Mouse (Mus musculus) intestine, embryonic 16.5 days (tissue): Measurements from ENCODE around the gene Tma7. TPM values are rescaled to one million over a fixed set of nuclear protein-coding genes. Genes with fewer than 3 reads are reported as not detected.
A peak's percentile ranks its signal among the peaks of the same experiment; 100 is the strongest.

Experiments used
- ATAC-seq: fragments of 200-750 bp; cut with Nextera tagmentation; 2 replicates; pipeline ENCODE4 v1.8.0; 2017; ENCODE audit warnings: moderate TSS enrichment, moderate library complexity
- H3K27ac ChIP-seq: fragments of 300-500 bp; sonication (generic); 2 replicates; pipeline ENCODE4 v1.5.1; 2014; ENCODE audit warnings: mild to moderate bottlenecking, low read length
- H3K27me3 ChIP-seq: fragments of 300-500 bp; sonication (generic); replicated peaks from 2 replicates; pipeline ENCODE4 v1.6.1; 2014; ENCODE audit warnings: low read length, control low read depth, mixed read lengths; ENCODE audit not compliant: control insufficient read depth, insufficient read depth
- H3K36me3 ChIP-seq: fragments of 300-500 bp; sonication (generic); 2 replicates; pipeline ENCODE4 v1.6.1; 2014; ENCODE audit warnings: low read length, control low read depth; ENCODE audit not compliant: control insufficient read depth, insufficient read depth
- H3K4me1 ChIP-seq: fragments of 300-500 bp; sonication (generic); 2 replicates; pipeline ENCODE4 v1.6.1; 2014; ENCODE audit warnings: low read length, control low read depth, mixed read lengths; ENCODE audit not compliant: control insufficient read depth, insufficient read depth
- H3K4me2 ChIP-seq: fragments of 300-500 bp; sonication (generic); 2 replicates; pipeline ENCODE4 v1.6.1; 2014; ENCODE audit warnings: low read depth, low read length, control low read depth
- H3K4me3 ChIP-seq: fragments of 300-500 bp; sonication (generic); 2 replicates; pipeline ENCODE4 v1.5.1; 2014; ENCODE audit warnings: mild to moderate bottlenecking, low read length
- H3K9ac ChIP-seq: fragments of 300-500 bp; sonication (generic); 2 replicates; pipeline ENCODE4 v1.6.1; 2014; ENCODE audit warnings: low read depth, low read length
- H3K9me3 ChIP-seq: fragments of 300-500 bp; sonication (generic); 2 replicates; pipeline ENCODE4 v1.6.1; 2016; ENCODE audit warnings: low read length, control low read depth; ENCODE audit not compliant: control insufficient read depth
- WGBS: fragments of 180-500 bp; shearing (Covaris S2); extraction: QIAGEN DNeasy Blood & Tissue Kit; methylation state at CpG from one replicate; pipeline ENCODE4 v1.1.7; 2014; 5-methylcytosine and 5-hydroxymethylcytosine counted together
- polyA plus RNA-seq: library from polyadenylated mRNA; unstranded; fragments of >200 nt; fragmentation: Nextera tagmentation; extraction: Ambion mirVana; gene quantifications from 2 replicates; pipeline ENCODE4 v1.2.1, GENCODE M21; 2015

The Tma7 gene
- polyA plus RNA-seq, 1 experiment from 2014 or later, result 612 TPM

DNA sequence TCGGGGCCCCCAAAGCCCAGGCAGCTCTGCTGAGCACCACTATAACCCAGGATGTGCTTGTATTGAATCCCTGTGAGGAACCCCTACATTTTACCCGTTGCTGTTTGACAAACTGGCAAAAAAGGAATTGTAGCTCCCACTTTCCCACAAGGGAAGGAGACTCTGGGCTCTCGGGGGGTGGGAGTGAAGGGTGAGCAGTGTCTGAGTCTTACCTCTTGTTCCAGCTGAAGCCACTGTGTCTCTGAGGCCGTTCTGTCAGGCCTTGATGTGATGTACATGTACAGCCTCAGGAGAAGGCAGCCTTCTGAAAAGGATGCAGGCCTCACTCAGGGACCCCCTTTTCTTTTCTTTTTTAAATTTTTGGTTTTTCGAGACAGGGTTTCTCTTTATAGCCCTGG is 21.5 kb downstream of the Tma7 start:
- Histone ChIP-seq H3K4me2 (no peak overlapping the region), H3K4me3 (no peak overlapping the region), H3K27ac (no peak overlapping the region), H3K4me1 (peaks cover 6% of the 10 kb centered on the region), H3K9me3 (no peaks in the 10 kb centered on the region), H3K27me3 (no peaks in the 10 kb centered on the region), H3K9ac (no peak overlapping the region), H3K36me3 (peaks cover 17% of the 10 kb centered on the region)
- no peak for ATAC-seq
- WGBS, result 90% methylated on average over 5 of the region's 5 CpGs

DNA sequence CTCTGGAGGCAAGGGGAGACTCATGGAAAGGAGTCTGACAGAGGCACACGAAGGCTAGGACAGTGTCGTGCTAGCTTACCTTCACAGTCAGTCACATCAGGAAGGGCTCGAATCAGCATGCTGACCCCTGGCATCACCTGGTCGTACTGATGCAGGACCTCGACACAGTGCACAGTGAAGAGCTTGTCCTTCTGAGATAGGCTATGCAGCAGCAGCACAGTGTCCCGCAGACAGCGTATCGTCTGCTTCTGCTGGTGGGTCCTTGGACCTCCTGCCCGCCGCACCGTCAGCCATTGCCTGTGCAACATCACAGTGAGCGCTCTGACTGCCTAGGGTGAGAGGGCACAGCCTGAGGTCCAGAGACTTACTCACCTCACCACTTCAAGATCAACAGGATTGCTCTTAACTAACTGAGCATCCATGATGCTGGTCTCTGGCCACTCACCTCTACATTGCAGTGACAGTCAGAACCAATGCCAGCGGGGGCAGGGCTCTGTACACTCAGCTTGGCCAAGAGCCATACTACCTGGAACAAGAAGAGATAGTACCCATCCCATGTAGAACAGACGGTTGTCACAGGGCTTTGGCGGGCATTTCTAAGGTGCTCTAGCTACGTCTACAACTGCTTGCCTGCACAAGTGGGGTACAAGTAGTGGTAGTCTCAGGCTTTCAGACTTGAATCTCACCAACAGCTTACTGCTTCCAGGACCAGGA is 22.0 kb downstream of the Tma7 start:
- ATAC-seq, result no peak
- H3K36me3 ChIP-seq, result peaks cover 15% of the 10 kb centered on the region
- H3K4me3 ChIP-seq, result no peak overlapping the region
- H3K4me1 ChIP-seq, result peaks cover 7% of the 10 kb centered on the region
- 0 out of 2 replicates have a peak overlapping the region, but pooled peaks have one; percentile 94 for H3K27ac ChIP-seq
- WGBS, result 89% methylated on average over 16 of the region's 16 CpGs
- H3K4me2 ChIP-seq, result no peak overlapping the region
- H3K27me3 ChIP-seq, result no peaks in the 10 kb centered on the region
- H3K9ac ChIP-seq, result no peak overlapping the region
- H3K9me3 ChIP-seq, result no peaks in the 10 kb centered on the region

DNA sequence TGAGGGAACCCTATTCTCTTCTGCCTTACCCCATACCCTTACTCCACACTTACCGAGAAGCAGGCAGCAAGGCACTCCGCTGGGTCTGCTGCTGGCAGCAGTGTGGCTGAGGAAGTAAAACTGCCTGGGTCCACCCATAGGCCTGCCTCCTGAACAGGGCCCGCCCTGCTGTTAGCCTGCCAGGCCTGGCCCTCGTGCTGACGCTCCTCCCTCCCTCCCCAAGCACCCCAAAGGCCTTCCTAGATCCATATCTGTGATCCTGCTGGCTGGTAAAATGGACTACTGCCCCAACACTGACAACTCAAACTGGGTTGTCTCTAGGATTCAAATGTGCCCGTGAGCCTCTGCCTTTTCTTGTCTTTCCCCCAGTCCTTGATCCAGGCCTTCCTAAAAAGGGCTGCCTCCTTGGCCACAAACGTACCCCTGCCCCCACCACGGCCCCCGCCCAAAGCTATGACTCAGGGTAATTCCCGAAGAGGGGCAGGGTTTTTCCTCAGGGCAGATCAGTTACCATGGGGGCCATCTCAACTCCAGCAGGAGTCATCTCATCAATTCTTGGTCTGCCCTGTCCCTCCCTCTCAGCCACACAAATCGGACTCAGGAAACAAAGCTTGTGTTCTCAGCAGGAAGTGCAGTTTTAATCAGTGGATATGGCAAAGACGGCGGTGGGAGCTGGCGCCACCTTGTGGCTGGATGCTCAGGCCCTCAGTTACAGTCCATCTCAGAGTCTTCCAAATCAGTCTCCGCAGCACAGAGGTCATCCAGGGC is 23.1 kb downstream of the Tma7 start, which contains the start of gene Trex1:
TSS of gene Trex1 (minus strand) at position 599 of the 768 bp plus-strand sequence.
- 8% methylated on average over 15 of the region's 15 CpGs for WGBS
- 0 out of 2 replicates have a peak, but pooled peaks cover 7% of the 10 kb centered on the region for H3K36me3 ChIP-seq
- H3K9ac ChIP-seq, result peak within 1 kb of the TSS; percentile 72
- peaks cover 15% of the 10 kb centered on the region for H3K4me1 ChIP-seq
- H3K9me3 ChIP-seq, result no peaks in the 10 kb centered on the region
- peak within 1 kb of the TSS; percentile 77 for H3K4me2 ChIP-seq
- H3K4me3 ChIP-seq, result peak within 1 kb of the TSS; percentile 44
- peak within 1 kb of the TSS; percentile 94 for H3K27ac ChIP-seq
- peak; percentile 94 for ATAC-seq
- no peaks in the 10 kb centered on the region for H3K27me3 ChIP-seq

- H3K4me1 ChIP-seq, result peaks cover 16% of the 10 kb centered on the region
- peak overlapping the region; percentile 94; the same call in 1 of the 2 replicates for H3K27ac ChIP-seq
- WGBS, result 92% methylated on average over 19 of the region's 19 CpGs
- H3K36me3 ChIP-seq, result 0 out of 2 replicates have a peak, but pooled peaks cover 3% of the 10 kb centered on the region
- H3K4me3 ChIP-seq, result no peak overlapping the region
- H3K4me2 ChIP-seq, result peak overlapping the region; percentile 77; the same call in 1 of the 2 replicates
- no peaks in the 10 kb centered on the region for H3K9me3 ChIP-seq
- H3K9ac ChIP-seq, result peak overlapping the region; percentile 72
- no peak for ATAC-seq
- no peaks in the 10 kb centered on the region for H3K27me3 ChIP-seq
Measured at GRCm38 (mm10) chr9:109058006-109058765, 24.2 kb downstream of the Tma7 start.

- Histone ChIP-seq H3K4me1 (peaks cover 16% of the 10 kb centered on the region), H3K4me3 (no peak overlapping the region), H3K4me2 (no peak overlapping the region), H3K36me3 (0 out of 2 replicates have a peak, but pooled peaks cover 3% of the 10 kb centered on the region), H3K27me3 (no peaks in the 10 kb centered on the region), H3K27ac (no peak overlapping the region), H3K9ac (no peak overlapping the region), H3K9me3 (no peaks in the 10 kb centered on the region)
- ATAC-seq, result no peak
- 93% methylated on average over 5 of the region's 5 CpGs for WGBS
Measured at GRCm38 (mm10) chr9:109057543-109057942, 24.8 kb downstream of the Tma7 start.

GRCm38 (mm10) chr9:109056916-109057315 is 25.5 kb downstream of the Tma7 start:
- H3K36me3 ChIP-seq, result 0 out of 2 replicates have a peak, but pooled peaks cover 3% of the 10 kb centered on the region
- 83% methylated on average over 4 of the region's 4 CpGs for WGBS
- H3K27me3 ChIP-seq, result no peaks in the 10 kb centered on the region
- H3K27ac ChIP-seq, result no peak overlapping the region
- no peak for ATAC-seq
- H3K4me1 ChIP-seq, result peaks cover 16% of the 10 kb centered on the region
- H3K4me3 ChIP-seq, result no peak overlapping the region
- no peaks in the 10 kb centered on the region for H3K9me3 ChIP-seq
- H3K4me2 ChIP-seq, result no peak overlapping the region
- H3K9ac ChIP-seq, result no peak overlapping the region

DNA sequence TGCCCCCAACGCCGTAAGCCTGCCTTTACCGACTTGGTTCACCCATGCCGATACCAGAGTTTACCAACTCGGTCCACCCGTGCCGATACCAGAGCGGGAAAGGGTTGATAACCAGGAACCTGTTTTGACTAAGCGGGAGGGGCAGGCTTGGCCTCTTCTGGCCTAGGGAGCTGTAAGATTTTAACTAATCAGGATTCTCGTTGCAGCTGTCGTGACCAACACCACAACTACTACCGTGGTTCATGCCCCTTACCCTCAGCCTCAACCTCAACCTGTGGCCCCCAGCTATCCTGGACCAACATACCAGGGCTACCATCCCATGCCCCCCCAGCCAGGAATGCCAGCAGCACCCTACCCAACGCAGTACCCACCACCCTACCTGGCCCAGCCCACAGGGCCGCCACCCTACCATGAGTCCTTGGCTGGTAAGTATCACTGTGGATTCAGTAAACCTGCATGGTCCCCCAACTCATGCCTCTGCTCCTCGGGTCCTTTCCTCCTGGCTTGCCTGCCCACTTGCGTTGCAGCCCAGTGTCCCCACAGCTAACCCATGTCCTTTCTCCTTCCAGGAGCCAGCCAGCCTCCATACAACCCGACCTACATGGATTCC is 26.2 kb downstream of the Tma7 start:
- ATAC-seq, result no peak
- Histone ChIP-seq H3K4me3 (no peak overlapping the region), H3K9ac (0 out of 2 replicates have a peak overlapping the region, but pooled peaks have one; percentile 16), H3K9me3 (no peaks in the 10 kb centered on the region), H3K27ac (no peak overlapping the region), H3K27me3 (no peaks in the 10 kb centered on the region), H3K36me3 (0 out of 2 replicates have a peak, but pooled peaks cover 6% of the 10 kb centered on the region), H3K4me1 (peaks cover 16% of the 10 kb centered on the region), H3K4me2 (no peak overlapping the region)
- 88% methylated on average over 17 of the region's 17 CpGs for WGBS

- Histone ChIP-seq H3K27me3 (no peaks in the 10 kb centered on the region), H3K4me3 (peak overlapping the region; percentile 39), H3K9me3 (no peaks in the 10 kb centered on the region), H3K27ac (peak overlapping the region; percentile 84), H3K9ac (peak overlapping the region; percentile 68), H3K36me3 (0 out of 2 replicates have a peak, but pooled peaks cover 6% of the 10 kb centered on the region), H3K4me2 (peak overlapping the region; percentile 57), H3K4me1 (peaks cover 16% of the 10 kb centered on the region)
- WGBS, result 88% methylated on average over 12 of the region's 12 CpGs
- ATAC-seq, result no peak
Measured at GRCm38 (mm10) chr9:109055271-109056030, 26.9 kb downstream of the Tma7 start.
